Mouse (Mus musculus): ENCODE data around the gene Robo4. TPM values are rescaled to one million over a fixed set of nuclear protein-coding genes. Genes with fewer than 3 reads are reported as not detected.

The Robo4 gene
- polyA plus RNA-seq, 1 experiment from 2014 or later: 7.1 TPM

DNA sequence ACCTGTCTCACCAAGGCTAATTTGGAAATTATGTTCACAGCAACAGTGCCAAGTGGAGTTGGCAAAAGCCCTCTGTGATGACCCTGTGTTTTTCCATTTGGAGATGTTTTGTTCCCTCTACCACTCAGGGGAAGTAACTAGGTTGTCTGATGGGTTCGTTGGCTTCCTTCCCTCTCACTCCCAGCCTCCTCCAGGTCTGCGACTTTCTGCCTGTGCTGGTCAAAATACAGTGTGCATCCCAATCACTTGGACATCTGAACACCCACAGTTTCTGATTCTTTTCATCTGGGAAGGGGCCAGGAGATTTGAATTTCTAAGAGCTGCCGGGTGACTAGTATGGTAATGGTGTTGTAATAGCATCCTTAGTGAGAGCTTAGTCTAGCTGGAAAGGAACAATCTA is 59.9 kb downstream of the Robo4 start:
- Histone ChIP-seq H3K4me1 (replicated peaks; ENCODE audit: control insufficient read depth, insufficient read depth, low read length) (no peaks in the 10 kb centered on the region), H3K36me3 (ENCODE audit: control insufficient read depth, insufficient read depth) (no peaks in the 10 kb centered on the region), H3K9me3 (ENCODE audit: control insufficient read depth) (no peaks in the 10 kb centered on the region), H3K4me2 (replicated peaks; ENCODE audit: low read depth) (no peak overlapping the region), H3K27me3 (replicated peaks; ENCODE audit: control insufficient read depth, insufficient read depth, low read length) (peaks cover 61% of the 10 kb centered on the region), H3K9ac (ENCODE audit: low read depth, low read length) (no peak overlapping the region), H3K4me3 (ENCODE audit: low read depth, low read length) (no peak overlapping the region), H3K27ac (ENCODE audit: low read depth, low read length) (no peak overlapping the region)
- WGBS: 18% methylated on average over 3 of the region's 3 CpGs
- TF ChIP-seq CTCF (IDR thresholded peaks at IDR 0.05; ENCODE audit: low read depth): no peak
- ATAC-seq: no peak

DNA sequence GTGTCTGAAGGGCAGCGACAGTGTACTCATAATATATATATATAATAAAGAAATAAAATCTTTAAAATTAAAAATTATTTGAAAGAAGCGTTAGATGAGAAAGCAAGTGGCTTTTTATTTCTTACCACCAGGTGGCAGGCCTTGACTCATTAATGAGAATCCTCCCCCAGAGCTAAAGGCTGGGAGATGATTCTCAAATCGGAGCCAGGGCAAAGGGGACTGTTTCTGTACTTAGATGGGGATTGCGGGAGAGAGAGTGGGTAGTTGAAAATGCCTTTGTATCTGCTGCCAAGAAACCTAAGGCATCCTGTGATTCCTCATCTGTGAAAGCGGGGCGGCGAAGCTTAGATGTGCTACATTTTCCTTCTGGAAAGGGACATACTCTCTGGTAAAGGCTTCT is 61.1 kb downstream of the Robo4 start:
- WGBS: 11% methylated on average over 7 of the region's 7 CpGs
- Histone ChIP-seq H3K27me3 (replicated peaks; ENCODE audit: control insufficient read depth, insufficient read depth, low read length) (peaks cover 49% of the 10 kb centered on the region), H3K9ac (ENCODE audit: low read depth, low read length) (no peak overlapping the region), H3K4me3 (ENCODE audit: low read depth, low read length) (no peak overlapping the region), H3K9me3 (ENCODE audit: control insufficient read depth) (no peaks in the 10 kb centered on the region), H3K4me2 (replicated peaks; ENCODE audit: low read depth) (no peak overlapping the region), H3K27ac (ENCODE audit: low read depth, low read length) (no peak overlapping the region), H3K4me1 (replicated peaks; ENCODE audit: control insufficient read depth, insufficient read depth, low read length) (no peaks in the 10 kb centered on the region), H3K36me3 (ENCODE audit: control insufficient read depth, insufficient read depth) (no peaks in the 10 kb centered on the region)
- peak; percentile 72 for TF ChIP-seq CTCF (IDR thresholded peaks at IDR 0.05; ENCODE audit: low read depth)
- ATAC-seq: no peak

Other genes starting within 250 kb of the Robo4 start
- gene Tmem218, start 193.7 kb upstream of the Robo4 start, polyA plus RNA-seq (2015; fragmentation: Nextera tagmentation; extraction: Ambion mirVana): 6.1 and 7.1 TPM in 2 replicates
- gene Slc37a2, start 146.2 kb upstream of the Robo4 start, polyA plus RNA-seq (2015; fragmentation: Nextera tagmentation; extraction: Ambion mirVana): 20.1 and 22.8 TPM in 2 replicates
- gene Ccdc15, start 53.5 kb upstream of the Robo4 start, polyA plus RNA-seq (2015; fragmentation: Nextera tagmentation; extraction: Ambion mirVana): 1.8 and 1.9 TPM in 2 replicates
- gene Hepacam, start 34.5 kb upstream of the Robo4 start, polyA plus RNA-seq (2015; fragmentation: Nextera tagmentation; extraction: Ambion mirVana): 0.18 and 0.38 TPM in 2 replicates
- gene Robo3, start 31.3 kb downstream of the Robo4 start, polyA plus RNA-seq (2015; fragmentation: Nextera tagmentation; extraction: Ambion mirVana): 0.07 TPM in 1 of 2 replicates, not detected in the other
- gene Msantd2, start 87.4 kb downstream of the Robo4 start, polyA plus RNA-seq (2015; fragmentation: Nextera tagmentation; extraction: Ambion mirVana): 7.4 and 8.8 TPM in 2 replicates
- 27.5 and 28.6 TPM in 2 replicates for gene Esam, start 126.2 kb downstream of the Robo4 start, polyA plus RNA-seq (2015; fragmentation: Nextera tagmentation; extraction: Ambion mirVana)
- 6.1 and 10.3 TPM in 2 replicates for gene Vsig2, start 137.4 kb downstream of the Robo4 start, polyA plus RNA-seq (2015; fragmentation: Nextera tagmentation; extraction: Ambion mirVana)
- 1.2 and 1.9 TPM in 2 replicates for gene Nrgn, start 151.0 kb downstream of the Robo4 start, polyA plus RNA-seq (2015; fragmentation: Nextera tagmentation; extraction: Ambion mirVana)
- gene Siae, start 153.8 kb downstream of the Robo4 start, polyA plus RNA-seq (2015; fragmentation: Nextera tagmentation; extraction: Ambion mirVana): 15.0 and 22.1 TPM in 2 replicates
- 3.8 and 4.3 TPM in 2 replicates for gene Spa17, start 211.8 kb downstream of the Robo4 start, polyA plus RNA-seq (2015; fragmentation: Nextera tagmentation; extraction: Ambion mirVana)